Mouse (Mus musculus) ES-Bruce4 (cell line): ENCODE measurements around the gene Ccdc82. TPM values are rescaled to one million over a fixed set of nuclear protein-coding genes. Genes with fewer than 3 reads are reported as not detected.

Experiments used
- H3K27ac ChIP-seq: 2 replicates; pipeline ENCODE4 v1.5.1; 2012; ENCODE audit warnings: low read length, inconsistent platforms; ENCODE audit not compliant: insufficient read depth
- H3K27me3 ChIP-seq: 2 replicates; pipeline ENCODE4 v1.6.1; 2012; ENCODE audit warnings: mild to moderate bottlenecking, low read length, inconsistent platforms; ENCODE audit not compliant: control insufficient read depth, poor library complexity, insufficient read depth, severe bottlenecking
- H3K36me3 ChIP-seq: 2 replicates; pipeline ENCODE4 v1.6.1; 2012; ENCODE audit warnings: inconsistent platforms, mild to moderate bottlenecking, low read length, moderate library complexity; ENCODE audit not compliant: control insufficient read depth, poor library complexity, insufficient read depth, severe bottlenecking
- H3K4me1 ChIP-seq: one replicate; pipeline ENCODE4 v1.8.1; 2011; ENCODE audit warnings: low read length; ENCODE audit not compliant: control insufficient read depth, insufficient read depth
- H3K4me3 ChIP-seq: 2 replicates; pipeline ENCODE4 v1.5.1; 2011; ENCODE audit warnings: low read depth, mild to moderate bottlenecking, low read length
- H3K9ac ChIP-seq: 2 replicates; pipeline ENCODE4 v1.6.1; 2012; ENCODE audit warnings: low read depth, mild to moderate bottlenecking, inconsistent platforms; ENCODE audit not compliant: poor library complexity, severe bottlenecking
- H3K9me3 ChIP-seq: replicated peaks from 2 replicates; pipeline ENCODE4 v1.6.1; 2012; ENCODE audit warnings: mild to moderate bottlenecking, low read length, inconsistent platforms; ENCODE audit not compliant: control insufficient read depth, poor library complexity, insufficient read depth, severe bottlenecking
- CTCF ChIP-seq: IDR thresholded peaks from one replicate; pipeline ENCODE4 v1.8.1; 2011; ENCODE audit warnings: low read depth, low read length
- EP300 ChIP-seq: IDR thresholded peaks from 2 replicates; pipeline ENCODE4 v1.6.1; 2011; ENCODE audit warnings: low read depth, low read length; ENCODE audit not compliant: insufficient read depth
- POLR2A ChIP-seq: IDR thresholded peaks from one replicate; pipeline ENCODE4 v1.8.1; 2011; ENCODE audit warnings: low read length; ENCODE audit not compliant: insufficient read depth
- polyA plus RNA-seq: library from polyadenylated mRNA; stranded (reverse); fragments of >200 nt; gene quantifications from 2 replicates; pipeline ENCODE4 v1.2.4, GENCODE M21; 2011; ENCODE audit warnings: low read depth; ENCODE audit not compliant: missing spikeins, insufficient read depth, insufficient read length

Gene Ccdc82
- polyA plus RNA-seq, 1 experiment = 4.8 TPM

DNA sequence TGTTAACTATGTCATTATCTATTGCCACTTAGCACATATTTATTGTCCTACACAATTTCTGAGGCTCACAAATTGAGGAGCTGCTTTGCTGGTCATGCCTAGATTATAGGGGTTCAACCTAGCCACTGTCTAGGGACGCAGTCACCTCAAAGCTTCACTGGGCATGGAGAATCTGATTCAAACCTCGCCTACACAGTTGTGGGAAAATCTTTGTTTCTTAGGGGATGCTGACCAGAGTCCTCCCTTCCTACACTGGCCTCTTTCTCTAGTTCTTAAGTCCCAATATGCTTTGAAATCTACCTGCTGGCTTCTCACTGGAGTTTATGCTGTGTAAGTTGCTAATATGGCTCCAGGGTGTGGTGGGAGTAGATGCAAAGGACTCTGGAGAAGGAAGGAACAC lies 72.8 kb downstream of the Ccdc82 start:
- Histone ChIP-seq H3K9ac (no peak overlapping the region), H3K4me3 (no peak overlapping the region), H3K36me3 (no peaks in the 10 kb centered on the region), H3K27me3 (no peaks in the 10 kb centered on the region), H3K27ac (no peak overlapping the region), H3K9me3 (no peaks in the 10 kb centered on the region), H3K4me1 (no peaks in the 10 kb centered on the region)
- TF ChIP-seq POLR2A = no peak
- TF ChIP-seq CTCF = no peak
- no peak for TF ChIP-seq EP300

DNA sequence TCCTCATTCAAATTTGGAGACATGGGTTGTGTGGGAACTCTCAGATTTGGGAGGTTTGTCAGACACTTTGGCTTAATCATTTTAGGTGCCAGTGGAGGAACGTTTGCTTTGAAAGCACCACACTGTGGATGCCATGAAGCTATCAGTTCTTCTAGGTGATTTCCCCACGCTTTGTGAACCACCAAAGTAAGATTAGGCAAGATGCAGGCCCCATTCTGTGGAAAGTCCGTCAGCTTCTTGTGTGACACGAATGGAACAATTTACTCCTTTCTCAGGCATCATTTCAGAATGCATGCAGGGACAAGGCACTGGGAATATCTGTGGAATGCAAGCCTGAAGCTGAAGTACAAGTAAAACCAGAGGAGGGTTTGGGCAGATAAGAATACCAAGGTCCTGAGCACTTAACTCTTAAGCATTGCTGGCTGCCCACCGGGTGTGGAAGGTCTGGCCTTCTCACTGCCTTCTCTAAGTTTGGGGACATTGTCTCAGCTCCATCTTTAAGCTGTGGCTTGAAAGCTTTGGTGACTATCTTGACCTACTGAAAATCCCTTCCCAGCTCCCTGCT lies 74.1 kb downstream of the Ccdc82 start:
- Histone ChIP-seq H3K27me3 (no peaks in the 10 kb centered on the region), H3K9ac (no peak overlapping the region), H3K4me3 (no peak overlapping the region), H3K36me3 (no peaks in the 10 kb centered on the region), H3K27ac (no peak overlapping the region), H3K9me3 (no peaks in the 10 kb centered on the region), H3K4me1 (no peaks in the 10 kb centered on the region)
- TF ChIP-seq EP300 (no peak), CTCF (no peak), POLR2A (no peak)

DNA sequence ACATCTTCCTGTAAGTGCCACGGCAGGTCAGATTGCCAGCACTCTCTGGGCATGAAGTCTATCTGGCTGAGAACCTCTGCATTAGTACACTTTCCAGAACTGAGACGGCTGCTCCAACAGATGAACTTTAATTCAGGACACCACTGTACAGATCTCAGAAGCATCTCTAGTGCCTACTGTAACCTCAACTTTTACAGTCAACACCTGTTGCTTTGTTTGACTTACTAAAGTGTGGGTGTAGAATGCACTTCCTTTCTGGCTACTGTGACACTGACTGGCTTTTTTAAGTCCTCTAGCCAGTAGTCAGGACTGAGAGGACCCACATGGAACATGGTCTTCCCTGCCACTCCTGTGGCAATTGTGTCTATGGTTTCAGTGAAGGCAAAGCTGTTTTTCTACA lies 76.3 kb downstream of the Ccdc82 start:
- no peak overlapping the region for H3K9ac ChIP-seq
- H3K27ac ChIP-seq = 0 out of 2 replicates have a peak overlapping the region, but pooled peaks have one; percentile 51
- H3K27me3 ChIP-seq = no peaks in the 10 kb centered on the region
- no peak overlapping the region for H3K4me3 ChIP-seq
- H3K9me3 ChIP-seq = no peaks in the 10 kb centered on the region
- no peaks in the 10 kb centered on the region for H3K36me3 ChIP-seq
- H3K4me1 ChIP-seq = no peaks in the 10 kb centered on the region
- no peak for TF ChIP-seq CTCF
- no peak for TF ChIP-seq POLR2A
- no peak for TF ChIP-seq EP300

DNA sequence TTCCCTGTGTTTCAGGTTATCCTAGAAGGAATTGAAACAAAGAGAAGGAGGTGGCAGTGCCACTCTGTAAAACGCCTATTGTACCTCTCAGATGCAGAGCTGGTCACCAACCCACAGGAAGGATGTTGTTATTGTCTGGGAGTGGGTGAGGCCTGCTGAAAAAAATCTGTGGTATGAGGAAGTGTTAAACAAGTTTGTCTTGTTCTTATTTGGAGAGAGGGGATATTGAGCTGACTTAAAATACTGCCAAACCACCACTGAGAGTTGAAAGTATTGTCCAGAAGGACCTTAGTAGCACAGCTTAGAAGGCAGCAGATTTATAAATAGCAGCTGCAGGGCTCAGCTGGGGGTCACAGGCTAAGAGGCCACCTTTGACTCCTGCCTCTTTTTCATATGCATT lies 76.9 kb downstream of the Ccdc82 start:
- TF ChIP-seq EP300 (no peak), POLR2A (no peak), CTCF (no peak)
- no peak overlapping the region for H3K4me3 ChIP-seq
- peak overlapping the region; percentile 51; the same call in 1 of the 2 replicates for H3K27ac ChIP-seq

More for the DNA sequence above, 76.9 kb downstream of the Ccdc82 start:
- H3K27me3 ChIP-seq = no peaks in the 10 kb centered on the region
- H3K4me1 ChIP-seq = no peaks in the 10 kb centered on the region
- no peak overlapping the region for H3K9ac ChIP-seq
- no peaks in the 10 kb centered on the region for H3K36me3 ChIP-seq
- no peaks in the 10 kb centered on the region for H3K9me3 ChIP-seq

Other genes with a start within 250 kb of the Ccdc82 start
- gene Jrkl, start 1.1 kb upstream of the Ccdc82 start, polyA plus RNA-seq = 8.8 and 10.6 TPM in 2 replicates
- 1.4 and 1.9 TPM in 2 replicates for gene Maml2, start 51.0 kb downstream of the Ccdc82 start, polyA plus RNA-seq
- gene Gm17571, start 199.8 kb downstream of the Ccdc82 start, polyA plus RNA-seq = not detected in 2 replicates